Mouse (Mus musculus) adrenal gland, postnatal 14 days (tissue): Measurements from ENCODE around the gene Tns1. TPM values are rescaled to one million over a fixed set of nuclear protein-coding genes. Genes with fewer than 3 reads are reported as not detected.

Source experiments
- DNase-seq: peaks from one replicate; pipeline ENCODE4 v3.0.0; 2021; ENCODE audit warnings: mixed read lengths
- total RNA-seq: library from RNA; stranded (reverse); gene quantifications from 2 replicates; pipeline ENCODE4 v1.2.3, GENCODE M21; 2021

The Tns1 gene
- total RNA-seq, 1 experiment from 2014 or later = 325 TPM

GRCm38 (mm10) chr1:74058309-74058708, 65.9 kb downstream of the Tns1 start:
- DNase-seq = peak; percentile 38

- no peak for DNase-seq
Measured at GRCm38 (mm10) chr1:74057501-74057900, 66.7 kb downstream of the Tns1 start.

GRCm38 (mm10) chr1:74055552-74055951, 68.7 kb downstream of the Tns1 start:
- no peak for DNase-seq

- DNase-seq = no peak
Measured at GRCm38 (mm10) chr1:74054471-74054870, 69.8 kb downstream of the Tns1 start.

- no peak for DNase-seq
Measured at GRCm38 (mm10) chr1:74054007-74054406, 70.2 kb downstream of the Tns1 start.

- DNase-seq = no peak
Measured at GRCm38 (mm10) chr1:74053068-74053467, 71.2 kb downstream of the Tns1 start.

GRCm38 (mm10) chr1:74051349-74051748, 72.9 kb downstream of the Tns1 start:
- no peak for DNase-seq

- peak; percentile 45 for DNase-seq
Measured at GRCm38 (mm10) chr1:74049430-74049829, 74.8 kb downstream of the Tns1 start.

- DNase-seq = no peak
Measured at GRCm38 (mm10) chr1:74047722-74048121, 76.5 kb downstream of the Tns1 start.

GRCm38 (mm10) chr1:74047311-74047710, 76.9 kb downstream of the Tns1 start:
- DNase-seq = peak; percentile 66

- DNase-seq = no peak
Measured at GRCm38 (mm10) chr1:74045034-74045433, 79.2 kb downstream of the Tns1 start.

- DNase-seq = peak; percentile 66
Measured at GRCm38 (mm10) chr1:74044421-74044820, 79.8 kb downstream of the Tns1 start.

GRCm38 (mm10) chr1:74043584-74044105, 80.6 kb downstream of the Tns1 start:
- no peak for DNase-seq

- DNase-seq = no peak
Measured at GRCm38 (mm10) chr1:74042711-74043467, 81.4 kb downstream of the Tns1 start.

- DNase-seq = no peak
Measured at GRCm38 (mm10) chr1:74041692-74042091, 82.6 kb downstream of the Tns1 start.

GRCm38 (mm10) chr1:74041178-74041577, 83.1 kb downstream of the Tns1 start:
- no peak for DNase-seq

GRCm38 (mm10) chr1:74036560-74037390, 87.5 kb downstream of the Tns1 start:
- DNase-seq = peak; percentile 89

GRCm38 (mm10) chr1:74035912-74036489, 88.2 kb downstream of the Tns1 start:
- DNase-seq = no peak

- no peak for DNase-seq
Measured at GRCm38 (mm10) chr1:74035487-74035886, 88.8 kb downstream of the Tns1 start.

GRCm38 (mm10) chr1:74034736-74035135, 89.5 kb downstream of the Tns1 start:
- DNase-seq = peak; percentile 63

GRCm38 (mm10) chr1:74034211-74034610, 90.0 kb downstream of the Tns1 start:
- DNase-seq = no peak

- DNase-seq = peak; percentile 50
Measured at GRCm38 (mm10) chr1:74033407-74033806, 90.8 kb downstream of the Tns1 start.

- DNase-seq = peak; percentile 46
Measured at GRCm38 (mm10) chr1:74032966-74033365, 91.3 kb downstream of the Tns1 start.
